Mouse (Mus musculus) midbrain, embryonic 16.5 days (tissue): ENCODE measurements around the gene Zfp429. TPM values are rescaled to one million over a fixed set of nuclear protein-coding genes. Genes with fewer than 3 reads are reported as not detected.
"Not testable (repeated sequence)": the region's sequence is repeated elsewhere in the genome, so short reads cannot be mapped to it uniquely, and the experiment has no call there.

ENCODE experiments used
- ATAC-seq: fragments of 200-750 bp; cut with Nextera tagmentation; 2 replicates; pipeline ENCODE4 v1.8.0; 2017; ENCODE audit warnings: moderate TSS enrichment
- H3K27ac ChIP-seq: fragments of 300-500 bp; sonication (generic); 2 replicates; pipeline ENCODE4 v1.5.1; 2014; ENCODE audit warnings: mild to moderate bottlenecking, low read length, mixed read lengths
- H3K27me3 ChIP-seq: fragments of 300-500 bp; sonication (generic); 2 replicates; pipeline ENCODE4 v1.6.1; 2014; ENCODE audit warnings: low read depth, low read length, mixed read lengths; ENCODE audit not compliant: control insufficient read depth, insufficient read depth
- H3K36me3 ChIP-seq: fragments of 300-500 bp; sonication (generic); 2 replicates; pipeline ENCODE4 v1.6.1; 2014; ENCODE audit warnings: mild to moderate bottlenecking, low read length, moderate library complexity, mixed read lengths; ENCODE audit not compliant: control insufficient read depth, insufficient read depth
- H3K4me1 ChIP-seq: fragments of 300-500 bp; sonication (generic); 2 replicates; pipeline ENCODE4 v1.6.1; 2014; ENCODE audit warnings: mild to moderate bottlenecking, low read length, mixed read lengths; ENCODE audit not compliant: control insufficient read depth, insufficient read depth
- H3K4me2 ChIP-seq: fragments of 300-500 bp; sonication (generic); 2 replicates; pipeline ENCODE4 v1.6.1; 2014; ENCODE audit warnings: mild to moderate bottlenecking, low read length, mixed read lengths
- H3K4me3 ChIP-seq: fragments of 300-500 bp; sonication (generic); 2 replicates; pipeline ENCODE4 v1.5.1; 2014; ENCODE audit warnings: low read depth, mild to moderate bottlenecking, low read length, moderate library complexity, mixed read lengths
- H3K9ac ChIP-seq: fragments of 300-500 bp; sonication (generic); 2 replicates; pipeline ENCODE4 v1.6.1; 2014; ENCODE audit warnings: low read depth, low read length, mixed read lengths
- H3K9me3 ChIP-seq: fragments of 300-500 bp; sonication (generic); replicated peaks from 2 replicates; pipeline ENCODE4 v1.6.1; 2014; ENCODE audit warnings: mild to moderate bottlenecking, low read length, mixed read lengths; ENCODE audit not compliant: control insufficient read depth, poor library complexity, severe bottlenecking
- WGBS: fragments of 180-500 bp; shearing (Covaris S2); extraction: QIAGEN DNeasy Blood & Tissue Kit; methylation state at CpG from one replicate; pipeline ENCODE4 v1.1.7; 2014; 5-methylcytosine and 5-hydroxymethylcytosine counted together
- polyA plus RNA-seq: library from polyadenylated mRNA; unstranded; fragments of >200 nt; fragmentation: Nextera tagmentation; extraction: Ambion mirVana; gene quantifications from 2 replicates; pipeline ENCODE4 v1.2.1, GENCODE M21; 2015

The Zfp429 gene
- 3.8 and 4.0 TPM in 2 replicates for polyA plus RNA-seq

DNA sequence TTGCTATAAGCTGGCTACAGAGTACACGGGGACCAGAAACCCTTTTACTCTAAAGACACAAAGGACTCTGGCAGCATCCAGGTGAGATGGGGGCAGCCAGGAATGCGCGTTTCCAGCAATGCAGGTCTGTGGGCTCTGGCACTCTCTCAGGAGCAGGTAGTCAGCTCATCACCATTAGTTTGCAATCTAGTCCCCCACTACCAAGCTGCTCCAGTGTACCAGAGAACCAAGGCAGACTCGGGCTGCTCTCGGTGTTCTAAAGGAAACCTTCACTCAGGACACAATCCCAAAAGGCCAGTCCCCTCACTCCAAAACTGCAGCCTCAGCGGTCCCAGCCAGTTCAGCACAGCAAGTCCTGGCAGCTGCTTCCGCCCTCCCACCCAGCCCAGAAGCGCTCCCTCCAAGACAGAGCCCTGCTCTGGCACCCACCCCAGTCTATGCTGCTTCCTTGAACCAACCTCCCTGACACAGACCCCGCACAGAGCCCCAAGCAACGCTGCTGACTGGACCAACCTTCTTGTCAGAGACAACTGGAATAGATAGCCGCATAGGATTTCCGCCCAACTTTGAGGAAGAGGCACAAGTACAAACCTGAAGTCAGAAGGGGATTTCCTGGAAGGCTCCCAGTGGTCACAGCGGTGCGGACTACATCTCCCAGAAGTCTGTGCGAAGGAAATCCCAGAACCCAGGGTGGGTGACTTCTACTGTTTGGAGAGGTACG, at the start of gene Zfp429:
TSS of gene Zfp429 (minus strand) at position 637 of the 721 bp plus-strand sequence.
- H3K9me3 ChIP-seq, H3K4me1 ChIP-seq, H3K36me3 ChIP-seq, H3K27me3 ChIP-seq, H3K27ac ChIP-seq: not testable (repeated sequence)
- peak within 1 kb of the TSS; percentile 48 for H3K4me2 ChIP-seq
- ATAC-seq = peak; percentile 97
- peak within 1 kb of the TSS; percentile 49 for H3K4me3 ChIP-seq
- WGBS = 5% methylated on average over 14 of the region's 16 CpGs
- peak within 1 kb of the TSS; percentile 68 for H3K9ac ChIP-seq

DNA sequence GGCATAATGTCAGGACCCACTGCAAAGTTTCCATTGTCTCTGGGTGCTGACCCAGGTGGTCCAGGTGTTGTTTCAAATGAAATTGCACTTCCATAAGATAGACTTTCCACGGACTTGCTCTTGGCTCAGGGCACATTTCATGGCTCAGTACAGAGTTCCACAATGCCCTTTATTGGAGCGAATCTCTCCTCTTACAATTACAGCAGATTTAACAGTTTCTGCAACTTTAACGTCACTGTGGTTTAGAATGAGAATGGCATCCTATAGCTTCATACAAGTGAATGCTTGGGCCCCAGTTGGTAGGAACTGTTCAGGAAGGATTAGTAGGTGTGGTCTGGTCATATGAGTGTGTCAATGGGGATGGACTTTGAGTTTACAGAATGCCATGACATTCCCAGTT, 37.5 kb upstream of the Zfp429 start:
- not testable (repeated sequence) for H3K27me3 ChIP-seq, H3K4me3 ChIP-seq, H3K9ac ChIP-seq, H3K4me1 ChIP-seq, H3K9me3 ChIP-seq, H3K36me3 ChIP-seq, ATAC-seq, H3K4me2 ChIP-seq, H3K27ac ChIP-seq
- no CpG with 5 or more reads among the region's 3 CpGs for WGBS

DNA sequence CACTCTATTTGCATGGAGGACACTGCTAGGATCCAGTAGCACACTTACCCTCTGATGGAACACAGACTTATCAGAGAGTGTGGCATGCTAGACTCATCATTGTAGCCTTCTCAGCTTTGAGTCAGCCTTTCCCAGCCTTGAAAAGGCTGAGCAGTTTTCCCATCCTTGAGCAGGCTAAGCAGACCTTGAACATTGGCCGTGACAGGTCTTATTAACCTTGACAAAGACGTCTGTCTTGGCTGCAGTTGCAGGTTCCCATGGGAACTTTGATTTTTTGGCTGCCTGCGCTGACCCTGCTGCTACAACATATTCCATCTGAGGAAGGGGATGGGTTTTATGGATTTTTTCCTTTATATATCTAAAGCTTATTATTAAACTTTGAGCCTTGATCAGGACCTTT, 28.5 kb upstream of the Zfp429 start:
- Histone ChIP-seq H3K4me1 (no peaks in the 10 kb centered on the region), H3K9me3 (no peaks in the 10 kb centered on the region), H3K9ac (no peak overlapping the region), H3K27me3 (no peaks in the 10 kb centered on the region), H3K36me3 (no peaks in the 10 kb centered on the region), H3K4me3 (no peak overlapping the region), H3K27ac (no peak overlapping the region), H3K4me2 (no peak overlapping the region)
- no peak for ATAC-seq
- WGBS = 70% methylated on average over 3 of the region's 3 CpGs

DNA sequence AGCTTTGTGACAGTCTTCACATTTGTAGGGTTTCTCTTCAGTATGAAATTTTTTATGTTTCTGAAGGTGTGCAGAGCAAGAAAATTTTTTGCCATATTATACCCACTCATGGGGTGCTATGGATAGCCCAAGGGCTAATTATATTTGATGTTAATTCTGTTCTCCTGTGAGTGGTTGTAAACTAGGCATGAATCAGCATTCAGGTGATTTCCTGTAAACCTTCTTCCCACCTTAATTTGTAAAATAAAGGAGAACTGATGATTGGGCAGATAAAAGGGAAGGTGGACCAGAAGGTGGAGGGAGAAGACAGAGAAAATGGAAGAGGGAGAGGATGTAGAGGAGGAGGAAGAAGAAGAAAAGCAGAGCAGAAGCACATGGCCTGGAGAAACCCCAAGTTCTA, 26.1 kb upstream of the Zfp429 start:
- H3K36me3 ChIP-seq, H3K4me1 ChIP-seq, H3K27ac ChIP-seq, H3K4me3 ChIP-seq, H3K27me3 ChIP-seq, H3K9me3 ChIP-seq, ATAC-seq, H3K9ac ChIP-seq, H3K4me2 ChIP-seq: not testable (repeated sequence)

DNA sequence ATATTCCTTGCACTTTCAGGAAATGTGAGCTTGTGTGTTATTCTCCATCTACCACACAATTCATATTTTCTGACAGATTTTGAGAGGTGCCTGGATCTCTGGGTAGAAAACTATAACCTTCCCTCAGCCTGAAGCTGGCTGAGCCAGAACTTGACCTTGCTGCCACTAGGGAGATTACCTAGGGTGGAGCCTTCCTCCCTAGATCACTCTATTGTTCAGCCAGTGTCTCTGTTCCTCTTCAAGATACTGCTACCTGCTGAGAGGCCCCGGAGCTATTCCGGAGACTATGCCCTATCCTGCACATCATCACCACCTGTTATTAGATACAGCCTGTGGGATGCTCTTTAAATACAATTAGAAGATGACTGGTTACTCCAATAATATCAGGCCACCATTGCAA, 22.9 kb upstream of the Zfp429 start:
- H3K9ac ChIP-seq, H3K4me1 ChIP-seq, ATAC-seq, H3K4me3 ChIP-seq, H3K4me2 ChIP-seq, H3K27ac ChIP-seq, H3K36me3 ChIP-seq, H3K27me3 ChIP-seq, H3K9me3 ChIP-seq: not testable (repeated sequence)
- WGBS = 74% methylated on average over 2 of the region's 2 CpGs

DNA sequence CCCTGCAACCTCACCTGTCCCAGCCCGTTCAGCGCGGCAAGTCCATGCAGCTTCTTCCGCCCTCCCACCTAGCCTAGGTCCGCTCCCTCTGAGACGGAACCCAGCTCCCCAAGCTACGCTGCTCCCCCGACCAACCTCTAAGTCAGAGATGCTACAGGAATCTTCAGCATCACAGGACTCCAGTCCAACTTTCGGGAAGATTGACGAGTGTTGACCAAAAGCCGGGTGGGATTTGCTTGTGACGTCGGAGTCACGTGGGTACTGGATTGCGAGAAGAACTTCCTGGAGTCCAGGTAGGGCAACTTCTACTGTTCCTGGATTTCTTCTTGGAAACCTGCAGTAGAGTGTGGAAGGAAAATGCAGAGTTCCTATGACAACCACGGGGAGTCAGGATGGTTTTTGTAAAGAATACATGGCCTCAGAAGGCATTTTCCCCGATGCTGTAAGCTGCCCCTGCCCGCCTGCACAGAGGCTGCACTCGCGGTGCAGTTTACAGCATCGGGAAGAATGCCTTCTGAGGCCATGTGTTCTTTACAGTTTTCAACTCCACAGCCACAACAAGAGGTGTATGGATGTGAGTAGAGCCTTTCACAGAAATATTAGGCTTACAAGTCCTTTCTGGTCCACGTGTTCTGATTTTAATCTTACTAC, 21.7 kb upstream of the Zfp429 start, which contains the start of gene Zfp459:
TSS of gene Zfp459 (minus strand) at position 212 of the 651 bp plus-strand sequence.
- Histone ChIP-seq H3K9ac (peak within 1 kb of the TSS; percentile 69), H3K4me1 (peaks cover 7% of the 10 kb centered on the region; the same call in 1 of the 2 replicates), H3K4me2 (peak within 1 kb of the TSS; percentile 94), H3K27ac (no peak within 1 kb of the TSS), H3K27me3 (no peaks in the 10 kb centered on the region), H3K36me3 (no peaks in the 10 kb centered on the region), H3K4me3 (peak within 1 kb of the TSS; percentile 76), H3K9me3 (no peaks in the 10 kb centered on the region)
- WGBS = 2% methylated on average over 22 of the region's 22 CpGs
- ATAC-seq = peak; percentile 89

DNA sequence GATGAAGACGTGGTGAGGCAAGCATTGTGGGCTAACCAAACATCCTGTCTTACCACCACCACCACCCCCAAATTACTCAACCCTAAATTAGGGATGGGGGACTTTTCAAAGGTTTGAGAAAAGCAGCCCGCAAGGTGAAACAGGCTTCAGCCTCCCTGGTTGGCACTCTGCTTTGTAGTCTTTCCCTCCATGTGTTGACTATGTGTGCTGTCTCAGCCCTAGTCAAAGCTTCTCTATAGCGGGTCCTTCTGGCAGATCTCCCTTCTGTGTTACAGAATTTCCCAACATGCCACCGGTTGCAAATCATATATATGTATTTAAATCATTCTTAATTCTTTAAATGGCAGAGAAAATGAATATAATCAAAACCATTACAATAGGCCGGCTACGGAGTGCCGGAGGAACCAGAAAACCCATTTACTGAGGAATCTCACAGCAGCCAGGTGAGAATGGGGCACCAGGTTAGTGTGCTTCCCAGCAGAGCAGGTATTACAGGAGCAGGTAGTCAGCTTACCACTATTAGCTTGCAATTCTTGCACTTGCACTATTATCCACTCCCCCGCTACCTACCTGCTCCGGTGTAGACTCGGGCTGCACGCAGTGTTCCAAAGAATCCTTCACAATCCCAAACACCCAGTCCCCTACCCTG, 21.1 kb upstream of the Zfp429 start:
- H3K27me3 ChIP-seq = no peaks in the 10 kb centered on the region
- H3K4me1 ChIP-seq = peaks cover 7% of the 10 kb centered on the region; the same call in 1 of the 2 replicates
- H3K4me2 ChIP-seq = peak overlapping the region; percentile 94
- no peaks in the 10 kb centered on the region for H3K36me3 ChIP-seq
- peak overlapping the region; percentile 76 for H3K4me3 ChIP-seq
- H3K27ac ChIP-seq = no peak overlapping the region
- peak; percentile 85 for ATAC-seq
- H3K9ac ChIP-seq = peak overlapping the region; percentile 69
- WGBS = 32% methylated on average over 11 of the region's 11 CpGs
- H3K9me3 ChIP-seq = no peaks in the 10 kb centered on the region

DNA sequence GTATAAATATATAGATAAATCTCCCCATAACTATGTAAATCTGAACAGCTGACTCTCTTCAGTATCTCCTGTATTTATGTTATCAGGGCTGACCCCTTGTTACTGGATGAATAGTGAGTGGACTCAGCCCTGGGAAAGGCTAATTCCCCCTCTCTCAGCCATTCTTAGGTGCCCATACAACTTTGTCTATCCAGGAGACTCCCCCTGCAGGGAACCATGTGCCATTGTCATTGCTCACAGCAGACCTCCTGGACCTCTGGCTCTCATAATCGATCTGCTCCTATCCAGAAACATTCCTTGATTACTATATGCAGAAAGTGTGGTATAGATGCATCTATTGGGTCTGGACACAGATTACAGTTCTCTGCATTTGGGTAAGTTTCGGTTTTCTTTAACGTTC, 17.2 kb upstream of the Zfp429 start:
- no peak overlapping the region for H3K27ac ChIP-seq
- H3K36me3 ChIP-seq = no peaks in the 10 kb centered on the region
- no peak overlapping the region for H3K4me3 ChIP-seq
- H3K27me3 ChIP-seq = no peaks in the 10 kb centered on the region
- H3K9ac ChIP-seq = no peak overlapping the region
- 91% methylated on average over 3 of the region's 3 CpGs for WGBS
- no peaks in the 10 kb centered on the region for H3K9me3 ChIP-seq
- no peak for ATAC-seq
- H3K4me1 ChIP-seq = peaks cover 6% of the 10 kb centered on the region; the same call in 1 of the 2 replicates
- H3K4me2 ChIP-seq = no peak overlapping the region

DNA sequence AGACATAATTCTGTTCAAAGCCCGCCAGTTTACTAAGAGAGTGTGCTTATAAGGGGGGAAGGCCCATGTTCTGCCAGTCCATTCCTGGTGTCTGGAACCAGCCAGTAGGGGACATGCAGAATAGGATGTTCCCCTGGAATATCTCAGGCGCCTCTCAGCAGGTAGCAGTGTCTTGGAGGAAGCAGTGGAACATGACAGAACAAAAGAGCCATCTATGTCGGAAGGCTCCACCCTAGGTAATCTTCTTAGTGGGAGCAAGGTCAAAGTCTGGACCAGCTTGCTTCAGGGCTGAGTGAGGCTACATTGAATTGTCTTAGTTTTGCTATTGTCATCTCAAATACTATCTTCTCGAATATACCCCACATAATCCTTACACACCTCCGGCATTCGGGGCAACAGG, 16.1 kb upstream of the Zfp429 start:
- 84% methylated on average over 6 of the region's 6 CpGs for WGBS
- ATAC-seq = no peak
- H3K27ac ChIP-seq = no peak overlapping the region

More for the DNA sequence above, 16.1 kb upstream of the Zfp429 start:
- Histone ChIP-seq H3K27me3 (no peaks in the 10 kb centered on the region), H3K4me3 (no peak overlapping the region), H3K9me3 (no peaks in the 10 kb centered on the region), H3K4me1 (peaks cover 2% of the 10 kb centered on the region; the same call in 1 of the 2 replicates), H3K4me2 (no peak overlapping the region), H3K36me3 (no peaks in the 10 kb centered on the region), H3K9ac (no peak overlapping the region)
